16 mouse cellular contexts compared by ENCODE assay signal in genomic region chr6:51632928-51633662, GRCm38 (mm10).
A peak's percentile ranks its signal among the peaks of the same experiment; 100 is the strongest.
DNase-seq lines count a peak whose midpoint lies in the region; ATAC-seq lines count a peak whose summit lies in the region.
"Had no signal": no experiment of that assay in that cellular context is flagged by ENCODE, and none has a peak within 500 bp of the region (broad histone marks: within the 10 kb centered on the region; RNA-seq: fewer than 3 reads in every experiment).

No protein-coding gene starts in this region.

- no peak overlapping the region for H3K4me3 ChIP-seq in heart, embryonic 12.5 days
- no peak overlapping the region for H3K4me3 ChIP-seq in kidney, embryonic 16.5 days (ENCODE audit: low read length)
- H3K4me3 ChIP-seq in midbrain, embryonic 12.5 days = no peak overlapping the region
- H3K4me3 ChIP-seq in midbrain, embryonic 15.5 days = no peak overlapping the region
- H3K4me3 ChIP-seq: myocyte had no signal

- H3K4me1 ChIP-seq in heart, embryonic 12.5 days (replicated peaks) = peaks cover 25% of the 10 kb centered on the region
- H3K4me1 ChIP-seq in kidney, embryonic 16.5 days (ENCODE audit: insufficient read depth, low read length) = peaks cover 21% of the 10 kb centered on the region
- no peaks in the 10 kb centered on the region for H3K4me1 ChIP-seq in midbrain, embryonic 12.5 days
- peaks cover 7% of the 10 kb centered on the region; the same call in 1 of the 2 replicates for H3K4me1 ChIP-seq in midbrain, embryonic 15.5 days

- no peak for ATAC-seq in heart, embryonic 12.5 days (ENCODE audit: insufficient number of reproducible peaks, low FRiP score)
- no peak for ATAC-seq in kidney, embryonic 16.5 days (ENCODE audit: low FRiP score, low TSS enrichment)
- ATAC-seq in midbrain, embryonic 12.5 days (ENCODE audit: low FRiP score, low read depth) = no peak
- ATAC-seq in midbrain, embryonic 15.5 days (replicated peaks) = no peak
- 0 out of 2 replicates have a peak, but pooled peaks have one; percentile 13 for ATAC-seq in megakaryocyte-erythroid progenitor cell, adult 5-6 weeks (replicated peaks; ENCODE audit: low FRiP score, low TSS enrichment, poor library complexity, severe bottlenecking)
- ATAC-seq in erythroblast, adult 5-6 weeks (replicated peaks; ENCODE audit: low FRiP score, poor library complexity, severe bottlenecking) = no peak
- ATAC-seq: hindbrain, embryonic 16.5 days had no signal

- intact Hi-C loops in heart, postnatal 14 days (cut with DNase I) = no loop called here

- no peak for DNase-seq in heart, postnatal 14 days
- DNase-seq in kidney, postnatal 4 days = no peak
- DNase-seq: cerebellum, adult 11 months; cerebellum, postnatal 36 days; gastrocnemius, postnatal 14 days; kidney, adult 9 months; layer of hippocampus, adult 9-11 months; right cerebral cortex, adult 18-20 months had no signal

- H3K27ac ChIP-seq in heart, embryonic 12.5 days (ENCODE audit: poor library complexity, severe bottlenecking) = peak overlapping the region; percentile 74
- peak overlapping the region; percentile 70 for H3K27ac ChIP-seq in kidney, embryonic 16.5 days (ENCODE audit: low read length)
- H3K27ac ChIP-seq in midbrain, embryonic 12.5 days (replicated peaks) = 0 out of 2 replicates have a peak overlapping the region, but pooled peaks have one; percentile 8
- H3K27ac ChIP-seq in midbrain, embryonic 15.5 days = no peak overlapping the region

- WGBS in heart, embryonic 12.5 days = 26% methylated on average over 4 of the region's 4 CpGs
- WGBS in kidney, embryonic 16.5 days = 59% methylated on average over 4 of the region's 4 CpGs
- 78% methylated on average over 4 of the region's 4 CpGs for WGBS in midbrain, embryonic 12.5 days
- WGBS in midbrain, embryonic 15.5 days = 81% methylated on average over 4 of the region's 4 CpGs

- no peaks in the 10 kb centered on the region for H3K9me3 ChIP-seq in heart, embryonic 12.5 days (replicated peaks)
- H3K9me3 ChIP-seq in kidney, embryonic 16.5 days (ENCODE audit: low read length) = no peaks in the 10 kb centered on the region
- no peaks in the 10 kb centered on the region for H3K9me3 ChIP-seq in midbrain, embryonic 12.5 days
- no peaks in the 10 kb centered on the region for H3K9me3 ChIP-seq in midbrain, embryonic 15.5 days

- H3K9ac ChIP-seq in heart, embryonic 12.5 days = no peak overlapping the region
- H3K9ac ChIP-seq in kidney, embryonic 16.5 days (replicated peaks; ENCODE audit: low read length) = no peak overlapping the region
- no peak overlapping the region for H3K9ac ChIP-seq in midbrain, embryonic 12.5 days (replicated peaks)
- no peak overlapping the region for H3K9ac ChIP-seq in midbrain, embryonic 15.5 days

- H3K4me2 ChIP-seq in heart, embryonic 12.5 days = peak overlapping the region; percentile 46
- no peak overlapping the region for H3K4me2 ChIP-seq in kidney, embryonic 16.5 days (replicated peaks; ENCODE audit: low read depth, low read length)
- no peak overlapping the region for H3K4me2 ChIP-seq in midbrain, embryonic 12.5 days (replicated peaks)
- H3K4me2 ChIP-seq in midbrain, embryonic 15.5 days = no peak overlapping the region

- no peaks in the 10 kb centered on the region for H3K27me3 ChIP-seq in heart, embryonic 12.5 days (replicated peaks)
- H3K27me3 ChIP-seq in kidney, embryonic 16.5 days (ENCODE audit: insufficient read depth, low read length) = no peaks in the 10 kb centered on the region
- no peaks in the 10 kb centered on the region for H3K27me3 ChIP-seq in midbrain, embryonic 12.5 days
- H3K27me3 ChIP-seq in midbrain, embryonic 15.5 days (replicated peaks) = no peaks in the 10 kb centered on the region

- no peaks in the 10 kb centered on the region for H3K36me3 ChIP-seq in heart, embryonic 12.5 days
- no peaks in the 10 kb centered on the region for H3K36me3 ChIP-seq in kidney, embryonic 16.5 days (ENCODE audit: insufficient read depth, low read length)
- H3K36me3 ChIP-seq in midbrain, embryonic 12.5 days = no peaks in the 10 kb centered on the region
- no peaks in the 10 kb centered on the region for H3K36me3 ChIP-seq in midbrain, embryonic 15.5 days (replicated peaks)
